Mouse (Mus musculus) gastrocnemius, postnatal 4 days (tissue): Measurements from ENCODE around the gene Mob2. TPM values are rescaled to one million over a fixed set of nuclear protein-coding genes. Genes with fewer than 3 reads are reported as not detected.

Source experiments
- microRNA-seq: library from miRNA; unstranded; fragments of <30 nt; microRNA quantifications from one replicate; pipeline ENCODE4 v1.2.0, GENCODE M21; 2021
- total RNA-seq, 2 experiments: library from RNA; stranded (reverse); gene quantifications; 2 replicates each; pipeline ENCODE4 v1.2.3; 2021

Gene Mob2
- total RNA-seq, 2 experiments from 2014 or later: 45.0 to 47.9 TPM

Small RNAs within 50 kb of the gene (microRNA-seq; reads per million reads assigned to microRNA genes)
- gene Mir3104: not detected

Other genes starting within 250 kb of the Mob2 start
- under 1 TPM; 0.02 to 0.21 TPM for gene Muc5b, start 222.0 kb downstream of the Mob2 start, total RNA-seq
- gene Tollip, start 142.6 kb downstream of the Mob2 start, total RNA-seq: 10 to 100 TPM; 31.1 to 34.3 TPM
- gene Brsk2, start 111.3 kb downstream of the Mob2 start, total RNA-seq: under 1 TPM; 0.78 to 0.96 TPM
- 10 to 100 TPM; 14.3 to 20.4 TPM for gene Dusp8, start 34.8 kb upstream of the Mob2 start, total RNA-seq
- gene Gm45618, start 59.7 kb upstream of the Mob2 start, total RNA-seq: not detected
- not detected for gene Gm39115, start 75.0 kb upstream of the Mob2 start, total RNA-seq
- gene Gm45337, start 83.5 kb upstream of the Mob2 start, total RNA-seq: not detected
- gene Gm29735, start 96.0 kb upstream of the Mob2 start, total RNA-seq: not detected
- gene Gm4553, start 104.7 kb upstream of the Mob2 start, total RNA-seq: not detected
- not detected for gene Krtap5-2, start 114.9 kb upstream of the Mob2 start, total RNA-seq
- gene Gm10153, start 129.3 kb upstream of the Mob2 start, total RNA-seq: not detected
- not detected for gene Krtap5-3, start 140.3 kb upstream of the Mob2 start, total RNA-seq
- not detected for gene Gm7579, start 150.8 kb upstream of the Mob2 start, total RNA-seq
- gene Krtap5-5, start 168.9 kb upstream of the Mob2 start, total RNA-seq: not detected
- not detected for gene Gm40460, start 180.0 kb upstream of the Mob2 start, total RNA-seq
- not detected for gene Gm2431, start 197.3 kb upstream of the Mob2 start, total RNA-seq
- not detected for gene Gm4559, start 213.3 kb upstream of the Mob2 start, total RNA-seq
- gene Krtap5-1, start 236.1 kb upstream of the Mob2 start, total RNA-seq: not detected
- not detected for gene Krtap5-4, start 242.5 kb upstream of the Mob2 start, total RNA-seq